10 mouse cellular contexts compared by ENCODE assay signal in the genomic region with DNA sequence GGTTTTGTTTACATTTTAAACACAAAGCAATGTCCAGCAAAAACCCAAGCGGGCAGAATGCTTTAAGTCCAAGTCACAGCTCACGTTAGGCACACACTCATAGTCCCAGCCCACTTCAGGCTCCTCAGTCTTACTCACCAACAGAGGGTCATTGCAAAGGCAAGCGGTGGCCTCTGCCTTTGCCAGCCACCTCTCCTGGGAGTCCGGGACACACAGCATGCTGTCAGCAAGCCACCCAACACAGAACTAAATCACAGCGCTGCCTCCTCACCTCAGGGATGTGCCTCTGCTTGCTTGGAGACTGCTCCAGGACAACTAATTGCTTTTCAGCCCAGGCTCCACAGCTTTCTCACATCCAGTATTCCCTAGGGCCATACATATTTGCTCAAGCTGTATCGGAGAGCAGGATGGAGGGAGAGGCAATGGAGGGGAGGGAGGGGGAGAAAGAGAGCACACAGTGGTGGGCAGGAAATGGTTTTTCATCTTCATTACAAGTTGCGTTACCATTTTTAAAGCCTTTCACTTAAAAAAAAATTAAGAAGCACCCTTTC.
DNase-seq lines count a peak whose midpoint lies in the region; ATAC-seq lines count a peak whose summit lies in the region.
"Had no signal": no experiment of that assay in that cellular context is flagged by ENCODE, and none has a peak within 500 bp of the region (broad histone marks: within the 10 kb centered on the region; RNA-seq: fewer than 3 reads in every experiment).

No protein-coding gene starts in this region.

- peak; percentile 64 for DNase-seq in heart, embryonic 10.5 days (ENCODE audit: low spot score)
- no peak for DNase-seq in lung, postnatal 36 days
- peak; percentile 72 for DNase-seq in midbrain, embryonic 11.5 days (ENCODE audit: low spot score, missing footprints)
- DNase-seq in urinary bladder, adult 18-20 months (ENCODE audit: low spot score in 2 of 2), result no peak
- DNase-seq: cerebellum, adult 9-11 months; thymus, postnatal 25 days had no signal

- H3K4me2 ChIP-seq in heart, embryonic 11.5 days, result no peak overlapping the region
- no peak overlapping the region for H3K4me2 ChIP-seq in lung, embryonic 16.5 days (ENCODE audit: low read depth, low read length)
- no peak overlapping the region for H3K4me2 ChIP-seq in midbrain, embryonic 11.5 days
- no peak overlapping the region for H3K4me2 ChIP-seq in stomach, embryonic 16.5 days (ENCODE audit: low read depth, low read length)
- H3K4me2 ChIP-seq: embryonic facial prominence, embryonic 13.5 days had no signal

- H3K9ac ChIP-seq in heart, embryonic 11.5 days (ENCODE audit: low read depth, low read length), result no peak overlapping the region
- H3K9ac ChIP-seq in lung, embryonic 16.5 days (ENCODE audit: low read length), result no peak overlapping the region
- no peak overlapping the region for H3K9ac ChIP-seq in midbrain, embryonic 11.5 days (ENCODE audit: low read length)
- H3K9ac ChIP-seq in stomach, embryonic 16.5 days (ENCODE audit: low read length), result no peak overlapping the region
- H3K9ac ChIP-seq: embryonic facial prominence, embryonic 13.5 days had no signal

- no peaks in the 10 kb centered on the region for H3K36me3 ChIP-seq in heart, embryonic 10.5 days
- no peaks in the 10 kb centered on the region for H3K36me3 ChIP-seq in heart, embryonic 11.5 days (ENCODE audit: control insufficient read depth, insufficient read depth, low read length)
- no peaks in the 10 kb centered on the region for H3K36me3 ChIP-seq in lung, embryonic 16.5 days (ENCODE audit: control insufficient read depth, insufficient read depth, low read length)
- H3K36me3 ChIP-seq in midbrain, embryonic 11.5 days (ENCODE audit: control insufficient read depth, insufficient read depth, low read length), result no peaks in the 10 kb centered on the region
- H3K36me3 ChIP-seq in stomach, embryonic 16.5 days (ENCODE audit: control insufficient read depth, insufficient read depth, low read length), result no peaks in the 10 kb centered on the region
- H3K36me3 ChIP-seq: embryonic facial prominence, embryonic 13.5 days had no signal

- H3K27ac ChIP-seq in heart, embryonic 10.5 days, result no peak overlapping the region
- no peak overlapping the region for H3K27ac ChIP-seq in heart, embryonic 11.5 days (ENCODE audit: low read depth, low read length)
- H3K27ac ChIP-seq in lung, embryonic 16.5 days (ENCODE audit: low read length), result no peak overlapping the region
- no peak overlapping the region for H3K27ac ChIP-seq in midbrain, embryonic 11.5 days (ENCODE audit: low read depth, low read length)
- H3K27ac ChIP-seq in stomach, embryonic 16.5 days (ENCODE audit: low read length), result no peak overlapping the region
- H3K27ac ChIP-seq: embryonic facial prominence, embryonic 13.5 days had no signal

- no peaks in the 10 kb centered on the region for H3K9me3 ChIP-seq in heart, embryonic 10.5 days
- no peaks in the 10 kb centered on the region; the same call in 1 of the 2 replicates for H3K9me3 ChIP-seq in heart, embryonic 11.5 days (replicated peaks; ENCODE audit: control insufficient read depth, low read length)
- peaks cover 4% of the 10 kb centered on the region; the same call in 1 of the 2 replicates for H3K9me3 ChIP-seq in lung, embryonic 16.5 days (ENCODE audit: control insufficient read depth, low read length)
- no peaks in the 10 kb centered on the region for H3K9me3 ChIP-seq in midbrain, embryonic 11.5 days (ENCODE audit: control insufficient read depth, low read length)
- H3K9me3 ChIP-seq in stomach, embryonic 16.5 days (replicated peaks; ENCODE audit: control insufficient read depth, low read length), result no peaks in the 10 kb centered on the region

- no peak overlapping the region for H3K4me3 ChIP-seq in heart, embryonic 10.5 days
- no peak overlapping the region for H3K4me3 ChIP-seq in heart, embryonic 11.5 days (ENCODE audit: low read depth, low read length)
- H3K4me3 ChIP-seq in lung, embryonic 16.5 days (ENCODE audit: low read length), result no peak overlapping the region
- no peak overlapping the region for H3K4me3 ChIP-seq in midbrain, embryonic 11.5 days (ENCODE audit: low read depth, low read length)
- no peak overlapping the region for H3K4me3 ChIP-seq in stomach, embryonic 16.5 days (replicated peaks; ENCODE audit: low read length)
- H3K4me3 ChIP-seq: embryonic facial prominence, embryonic 13.5 days had no signal

- no peak for ATAC-seq in heart, embryonic 11.5 days (replicated peaks; ENCODE audit: insufficient number of reproducible peaks, low FRiP score, low TSS enrichment)
- ATAC-seq in lung, embryonic 16.5 days (ENCODE audit: low read depth), result 0 out of 2 replicates have a peak, but pooled peaks have one; percentile 8
- peak; percentile 77 for ATAC-seq in midbrain, embryonic 11.5 days (ENCODE audit: low FRiP score)
- ATAC-seq in stomach, embryonic 16.5 days (ENCODE audit: insufficient read depth, low FRiP score), result peak; percentile 64; the same call in 1 of the 2 replicates

- 74% methylated on average over 7 of the region's 7 CpGs for WGBS in heart, embryonic 10.5 days
- WGBS in heart, embryonic 11.5 days (ENCODE audit: insufficient replicate concordance), result 71% methylated on average over 7 of the region's 7 CpGs
- 41% methylated on average over 7 of the region's 7 CpGs for WGBS in lung, embryonic 16.5 days
- 77% methylated on average over 7 of the region's 7 CpGs for WGBS in midbrain, embryonic 11.5 days
- WGBS in stomach, embryonic 16.5 days, result 41% methylated on average over 7 of the region's 7 CpGs

- no peaks in the 10 kb centered on the region for H3K27me3 ChIP-seq in heart, embryonic 10.5 days (ENCODE audit: insufficient read depth, poor library complexity, severe bottlenecking)
- no peaks in the 10 kb centered on the region for H3K27me3 ChIP-seq in heart, embryonic 11.5 days (ENCODE audit: control insufficient read depth, insufficient read depth, low read length)
- H3K27me3 ChIP-seq in lung, embryonic 16.5 days (ENCODE audit: control insufficient read depth, insufficient read depth, low read depth, low read length), result no peaks in the 10 kb centered on the region
- H3K27me3 ChIP-seq in midbrain, embryonic 11.5 days (ENCODE audit: control insufficient read depth, insufficient read depth, low read length), result no peaks in the 10 kb centered on the region
- no peaks in the 10 kb centered on the region for H3K27me3 ChIP-seq in stomach, embryonic 16.5 days (ENCODE audit: control insufficient read depth, insufficient read depth, low read length)
- H3K27me3 ChIP-seq: embryonic facial prominence, embryonic 13.5 days had no signal

- H3K4me1 ChIP-seq in heart, embryonic 10.5 days, result peaks cover 10% of the 10 kb centered on the region
- H3K4me1 ChIP-seq in heart, embryonic 11.5 days (ENCODE audit: control insufficient read depth, insufficient read depth, low read length), result peaks cover 4% of the 10 kb centered on the region; the same call in 1 of the 2 replicates
- peaks cover 7% of the 10 kb centered on the region for H3K4me1 ChIP-seq in lung, embryonic 16.5 days (replicated peaks; ENCODE audit: control insufficient read depth, insufficient read depth, low read length)
- peaks cover 4% of the 10 kb centered on the region; the same call in 1 of the 2 replicates for H3K4me1 ChIP-seq in midbrain, embryonic 11.5 days (ENCODE audit: control insufficient read depth, insufficient read depth, low read length)
- peaks cover 2% of the 10 kb centered on the region; the same call in 1 of the 2 replicates for H3K4me1 ChIP-seq in stomach, embryonic 16.5 days (ENCODE audit: control insufficient read depth, insufficient read depth, low read length)

Comparison
In these comparisons a context has a peak if more than half of its experiments do, and no peak if none do; other contexts are left out.
1. DNase-seq: peak in heart, embryonic 10.5 days (single experiment) and midbrain, embryonic 11.5 days (single experiment); none in lung, postnatal 36 days (single experiment) and urinary bladder, adult 18-20 months (0 of 2).